Mouse (Mus musculus): Measurements from ENCODE around the gene Retreg1.

DNA sequence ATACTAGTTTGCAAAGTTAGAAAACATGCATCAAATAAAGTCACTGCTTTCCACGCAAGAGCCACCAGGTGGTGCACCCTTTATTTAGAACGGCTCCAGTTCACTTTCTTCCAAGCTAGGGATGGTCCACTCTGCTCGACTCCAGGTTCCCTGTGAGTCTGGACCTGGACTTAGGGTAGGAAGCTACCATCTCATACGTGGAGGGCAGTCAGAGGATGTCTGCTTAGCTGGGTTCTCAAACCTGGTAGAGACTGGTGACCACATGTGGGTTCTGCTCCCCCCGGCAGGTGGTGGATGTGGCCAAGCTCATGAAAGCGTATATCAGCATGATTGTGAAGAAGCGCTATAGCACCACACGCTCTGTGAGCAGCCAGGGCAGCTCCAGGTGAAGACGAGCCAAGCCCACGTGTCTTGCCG is 31.1 kb upstream of the Retreg1 start:
- TF ChIP-seq POLR2A (IDR thresholded peaks at IDR 0.05; ENCODE audit: extremely low read depth, insufficient read depth, low read length): no peak
- peak; percentile 33 for TF ChIP-seq CTCF (IDR thresholded peaks at IDR 0.05; ENCODE audit: extremely low read depth, insufficient read depth, low read length)

All from cortical plate, adult 2 months (tissue).